In the genomic region with DNA sequence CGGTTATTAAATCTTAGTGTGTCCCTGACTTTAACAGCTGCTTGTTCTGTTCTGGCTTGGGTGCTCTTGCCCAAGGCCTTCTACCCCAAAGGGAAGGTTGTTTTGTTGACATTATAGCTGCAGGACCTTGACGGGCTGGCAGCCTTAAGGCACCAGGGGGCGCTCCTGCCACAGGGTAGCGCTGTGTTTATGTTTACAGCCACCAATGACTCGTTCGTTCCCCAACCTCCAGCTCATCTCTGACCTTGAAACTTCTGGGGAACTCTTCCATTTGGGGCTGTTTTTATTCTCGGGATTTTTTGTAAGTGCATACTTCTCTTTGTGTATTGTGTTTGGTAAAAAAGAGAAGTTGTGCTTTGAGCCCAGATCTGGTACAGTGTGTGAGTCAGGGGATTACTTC, we compare ENCODE assay signal across 8 mouse cellular contexts. TPM values are rescaled to one million over a fixed set of nuclear protein-coding genes. Genes with fewer than 3 reads are reported as not detected.
DNase-seq lines count a peak whose midpoint lies in the region; ATAC-seq and TF ChIP-seq lines count a peak whose summit lies in the region.

No protein-coding gene starts in this region.

- H3K27me3 ChIP-seq in heart, embryonic 13.5 days (replicated peaks), result no peaks in the 10 kb centered on the region
- H3K27me3 ChIP-seq in kidney, postnatal 0 days (ENCODE audit: insufficient read depth, low read length), result no peaks in the 10 kb centered on the region
- H3K27me3 ChIP-seq in liver, embryonic 11.5 days (replicated peaks; ENCODE audit: control insufficient read depth, insufficient read depth, low read length), result no peaks in the 10 kb centered on the region
- H3K27me3 ChIP-seq in myocyte (ENCODE audit: control insufficient read depth, insufficient read depth, insufficient read length), result no peaks in the 10 kb centered on the region

- TF ChIP-seq POLR2A in brain, embryonic 14.5 days (IDR thresholded peaks at IDR 0.05; ENCODE audit: borderline replicate concordance, extremely low read depth, insufficient read depth, insufficient read length, poor library complexity, severe bottlenecking), result no peak
- no peak for TF ChIP-seq POLR2A in myocyte (IDR thresholded peaks at IDR 0.05; ENCODE audit: insufficient read length, low read depth)

- peaks cover 51% of the 10 kb centered on the region for H3K36me3 ChIP-seq in heart, embryonic 13.5 days
- H3K36me3 ChIP-seq in kidney, postnatal 0 days (ENCODE audit: insufficient read depth, low read length), result peaks cover 17% of the 10 kb centered on the region
- H3K36me3 ChIP-seq in liver, embryonic 11.5 days (ENCODE audit: control insufficient read depth, insufficient read depth, low read length), result peaks cover 13% of the 10 kb centered on the region
- no peaks in the 10 kb centered on the region for H3K36me3 ChIP-seq in myocyte (ENCODE audit: control insufficient read depth, insufficient read depth)

- peak; percentile 94 for DNase-seq in CD4-positive, CD25-positive, alpha-beta regulatory T cell, adult 2 months (ENCODE audit: low read depth, low spot score)
- DNase-seq in brain, embryonic 14.5 days (ENCODE audit: low read depth), result peak; percentile 84
- peak; percentile 92 for DNase-seq in kidney, postnatal 0 days (ENCODE audit: low spot score)
- DNase-seq in liver, embryonic 11.5 days (ENCODE audit: low spot score), result peak; percentile 82
- peak; percentile 94 to 99 for DNase-seq in spleen, postnatal 4 days (ENCODE audit: low spot score in 2 of 2)

- H3K4me2 ChIP-seq in heart, embryonic 13.5 days, result peak overlapping the region; percentile 99
- peak overlapping the region; percentile 91 for H3K4me2 ChIP-seq in kidney, postnatal 0 days (ENCODE audit: low read length)
- H3K4me2 ChIP-seq in liver, embryonic 11.5 days, result peak overlapping the region; percentile 94
- H3K4me2 ChIP-seq in myocyte (ENCODE audit: low read depth), result peak overlapping the region; percentile 94

- ATAC-seq in erythroid progenitor cell, adult 5-6 weeks (replicated peaks; ENCODE audit: low FRiP score, poor library complexity, severe bottlenecking), result peak; percentile 70
- no peak for ATAC-seq in heart, embryonic 13.5 days (ENCODE audit: extremely low read depth, insufficient number of reproducible peaks, low FRiP score, low TSS enrichment)
- ATAC-seq in kidney, postnatal 0 days (replicated peaks; ENCODE audit: low FRiP score, low read depth), result no peak
- no peak for ATAC-seq in liver, embryonic 11.5 days (replicated peaks; ENCODE audit: low FRiP score)

- H3K9me3 ChIP-seq in heart, embryonic 13.5 days, result no peaks in the 10 kb centered on the region
- no peaks in the 10 kb centered on the region for H3K9me3 ChIP-seq in kidney, postnatal 0 days (replicated peaks; ENCODE audit: low read length)
- H3K9me3 ChIP-seq in liver, embryonic 11.5 days (ENCODE audit: control insufficient read depth, low read length), result no peaks in the 10 kb centered on the region

- H3K27ac ChIP-seq in heart, embryonic 13.5 days (replicated peaks), result peak overlapping the region; percentile 94
- H3K27ac ChIP-seq in kidney, postnatal 0 days, result no peak overlapping the region
- H3K27ac ChIP-seq in liver, embryonic 11.5 days (ENCODE audit: low read depth, low read length), result no peak overlapping the region

- peak; percentile 92 for TF ChIP-seq CTCF in brain, embryonic 14.5 days (IDR thresholded peaks at IDR 0.05; ENCODE audit: borderline replicate concordance, extremely low read depth, insufficient read depth, insufficient read length)
- peak; percentile 95 for TF ChIP-seq CTCF in kidney, postnatal 0 days (IDR thresholded peaks at IDR 0.05; ENCODE audit: low read depth)

- H3K4me1 ChIP-seq in heart, embryonic 13.5 days, result peaks cover 29% of the 10 kb centered on the region
- peaks cover 9% of the 10 kb centered on the region; the same call in 1 of the 2 replicates for H3K4me1 ChIP-seq in kidney, postnatal 0 days (replicated peaks; ENCODE audit: insufficient read depth, low read length)
- H3K4me1 ChIP-seq in liver, embryonic 11.5 days (replicated peaks; ENCODE audit: control insufficient read depth, insufficient read depth, low read length), result peaks cover 13% of the 10 kb centered on the region

- peaks cover 40% of the 10 kb centered on the region for H3K79me2 ChIP-seq in myocyte (ENCODE audit: control insufficient read depth, insufficient read depth)

- under 1% methylated on average over 7 of the region's 7 CpGs for WGBS in heart, embryonic 13.5 days
- under 1% methylated on average over 7 of the region's 7 CpGs for WGBS in kidney, postnatal 0 days
- 1% methylated on average over 7 of the region's 7 CpGs for WGBS in liver, embryonic 11.5 days

- H3ac ChIP-seq in myocyte (ENCODE audit: control insufficient read depth, insufficient read length), result peak overlapping the region; percentile 48

- H3K4me3 ChIP-seq in heart, embryonic 13.5 days, result peak overlapping the region; percentile 100
- peak overlapping the region; percentile 95 for H3K4me3 ChIP-seq in kidney, postnatal 0 days (replicated peaks; ENCODE audit: low read depth, low read length)
- peak overlapping the region; percentile 99 for H3K4me3 ChIP-seq in liver, embryonic 11.5 days (ENCODE audit: low read depth, low read length)
- peak overlapping the region; percentile 62 for H3K4me3 ChIP-seq in myocyte

- H3K9ac ChIP-seq in heart, embryonic 13.5 days, result peak overlapping the region; percentile 88
- peak overlapping the region; percentile 78; the same call in 1 of the 2 replicates for H3K9ac ChIP-seq in kidney, postnatal 0 days (ENCODE audit: low read depth, low read length)
- H3K9ac ChIP-seq in liver, embryonic 11.5 days (ENCODE audit: low read depth, low read length), result no peak overlapping the region

TF ChIP-seq in myocyte, 11 proteins besides CTCF, POLR2A, EP300 and RAD21:
- TF ChIP-seq POLR2AphosphoS2 (IDR thresholded peaks at IDR 0.05; ENCODE audit: insufficient read length, low read depth), result no peak

RNA-seq across cellular contexts. Expression of a gene that starts 1.1 kb away (rescaled TPM):
- 71.7 and 92.1 TPM in 2 replicates for polyA plus RNA-seq in brain, embryonic 14.5 days (2012; rRNA removed)
- total RNA-seq in erythroid progenitor cell, adult 5-6 weeks (2015; ENCODE audit: low replicate concordance), result 54.9 and 75.3 TPM in 2 replicates
- 36.4 and 52.0 TPM in 2 replicates for total RNA-seq in erythroid progenitor cell, adult 5-6 weeks (2017; ENCODE audit: low replicate concordance)
- polyA plus RNA-seq in heart, embryonic 13.5 days (2015; fragmentation: Nextera tagmentation; extraction: Ambion mirVana), result 99.6 and 102 TPM in 2 replicates
- 187 and 202 TPM in 2 replicates for polyA plus RNA-seq in kidney, postnatal 0 days (2015; fragmentation: Nextera tagmentation; extraction: Ambion mirVana)
- polyA plus RNA-seq in liver, embryonic 11.5 days (2014; fragmentation: Nextera tagmentation; extraction: Ambion mirVana), result 109 and 117 TPM in 2 replicates
- polyA plus RNA-seq in myocyte (2012; fragmentation: generic; extraction: Trizol), result 163 TPM

RNA-seq across cellular contexts. Expression of a gene that starts 1.4 kb away (rescaled TPM):
- polyA plus RNA-seq in brain, embryonic 14.5 days (2012; rRNA removed), result 48.2 and 63.5 TPM in 2 replicates
- 8.4 and 22.0 TPM in 2 replicates for total RNA-seq in erythroid progenitor cell, adult 5-6 weeks (2015; ENCODE audit: low replicate concordance)
- 32.1 and 44.9 TPM in 2 replicates for total RNA-seq in erythroid progenitor cell, adult 5-6 weeks (2017; ENCODE audit: low replicate concordance)
- 32.0 and 34.5 TPM in 2 replicates for polyA plus RNA-seq in heart, embryonic 13.5 days (2015; fragmentation: Nextera tagmentation; extraction: Ambion mirVana)
- polyA plus RNA-seq in kidney, postnatal 0 days (2015; fragmentation: Nextera tagmentation; extraction: Ambion mirVana), result 27.2 and 27.7 TPM in 2 replicates
- 52.0 and 54.4 TPM in 2 replicates for polyA plus RNA-seq in liver, embryonic 11.5 days (2014; fragmentation: Nextera tagmentation; extraction: Ambion mirVana)
- polyA plus RNA-seq in myocyte (2012; fragmentation: generic; extraction: Trizol), result 29.3 TPM

RNA-seq across cellular contexts. Expression of a gene that starts 26.7 kb away (rescaled TPM):
- 3.6 and 8.1 TPM in 2 replicates for polyA plus RNA-seq in brain, embryonic 14.5 days (2012; rRNA removed)
- total RNA-seq in erythroid progenitor cell, adult 5-6 weeks (2015; ENCODE audit: low replicate concordance), result 2.9 TPM in 1 of 2 replicates, not detected in the other
- 3.0 TPM in 1 of 2 replicates, not detected in the other for total RNA-seq in erythroid progenitor cell, adult 5-6 weeks (2017; ENCODE audit: low replicate concordance)
- polyA plus RNA-seq in heart, embryonic 13.5 days (2015; fragmentation: Nextera tagmentation; extraction: Ambion mirVana), result 13.3 and 15.8 TPM in 2 replicates
- 37.3 and 40.4 TPM in 2 replicates for polyA plus RNA-seq in kidney, postnatal 0 days (2015; fragmentation: Nextera tagmentation; extraction: Ambion mirVana)
- 15.6 and 16.9 TPM in 2 replicates for polyA plus RNA-seq in liver, embryonic 11.5 days (2014; fragmentation: Nextera tagmentation; extraction: Ambion mirVana)
- polyA plus RNA-seq in myocyte (2012; fragmentation: generic; extraction: Trizol), result 62.0 TPM

RNA-seq across cellular contexts. Expression of a gene that starts 38.1 kb away (rescaled TPM):
- 4.6 and 6.4 TPM in 2 replicates for polyA plus RNA-seq in brain, embryonic 14.5 days (2012; rRNA removed)
- total RNA-seq in erythroid progenitor cell, adult 5-6 weeks (2015; ENCODE audit: low replicate concordance), result 1.4 TPM in 1 of 2 replicates, not detected in the other
- 0.30 and 2.2 TPM in 2 replicates for total RNA-seq in erythroid progenitor cell, adult 5-6 weeks (2017; ENCODE audit: low replicate concordance)
- polyA plus RNA-seq in heart, embryonic 13.5 days (2015; fragmentation: Nextera tagmentation; extraction: Ambion mirVana), result 5.0 TPM in 2 replicates
- polyA plus RNA-seq in kidney, postnatal 0 days (2015; fragmentation: Nextera tagmentation; extraction: Ambion mirVana), result 5.4 TPM in 2 replicates
- 2.9 and 3.7 TPM in 2 replicates for polyA plus RNA-seq in liver, embryonic 11.5 days (2014; fragmentation: Nextera tagmentation; extraction: Ambion mirVana)
- polyA plus RNA-seq in myocyte (2012; fragmentation: generic; extraction: Trizol), result 5.0 TPM

RNA-seq across cellular contexts. Expression of a gene that starts 49.1 kb away (rescaled TPM):
- not detected in 2 replicates for polyA plus RNA-seq in brain, embryonic 14.5 days (2012; rRNA removed)
- not detected in 2 replicates for total RNA-seq in erythroid progenitor cell, adult 5-6 weeks (2015; ENCODE audit: low replicate concordance)
- not detected in 2 replicates for total RNA-seq in erythroid progenitor cell, adult 5-6 weeks (2017; ENCODE audit: low replicate concordance)
- polyA plus RNA-seq in heart, embryonic 13.5 days (2015; fragmentation: Nextera tagmentation; extraction: Ambion mirVana), result not detected in 2 replicates
- not detected in 2 replicates for polyA plus RNA-seq in kidney, postnatal 0 days (2015; fragmentation: Nextera tagmentation; extraction: Ambion mirVana)
- not detected in 2 replicates for polyA plus RNA-seq in liver, embryonic 11.5 days (2014; fragmentation: Nextera tagmentation; extraction: Ambion mirVana)
- not detected for polyA plus RNA-seq in myocyte (2012; fragmentation: generic; extraction: Trizol)
